Mouse (Mus musculus) bone marrow macrophage, adult 2 months (primary cell): Measurements from ENCODE around the gene Mtmr11.
A peak's percentile ranks its signal among the peaks of the same experiment; 100 is the strongest.
"Not testable (repeated sequence)": the region's sequence is repeated elsewhere in the genome, so short reads cannot be mapped to it uniquely, and the experiment has no call there.

Experiments
- CTCF ChIP-seq: IDR thresholded peaks from 2 replicates; pipeline ENCODE4 v1.5.1; 2012; ENCODE audit warnings: low read depth, mild to moderate bottlenecking, low read length, moderate library complexity
- POLR2A ChIP-seq: IDR thresholded peaks from 2 replicates; pipeline ENCODE4 v1.6.1; 2012; ENCODE audit warnings: mild to moderate bottlenecking, low read depth, low read length, borderline replicate concordance

DNA sequence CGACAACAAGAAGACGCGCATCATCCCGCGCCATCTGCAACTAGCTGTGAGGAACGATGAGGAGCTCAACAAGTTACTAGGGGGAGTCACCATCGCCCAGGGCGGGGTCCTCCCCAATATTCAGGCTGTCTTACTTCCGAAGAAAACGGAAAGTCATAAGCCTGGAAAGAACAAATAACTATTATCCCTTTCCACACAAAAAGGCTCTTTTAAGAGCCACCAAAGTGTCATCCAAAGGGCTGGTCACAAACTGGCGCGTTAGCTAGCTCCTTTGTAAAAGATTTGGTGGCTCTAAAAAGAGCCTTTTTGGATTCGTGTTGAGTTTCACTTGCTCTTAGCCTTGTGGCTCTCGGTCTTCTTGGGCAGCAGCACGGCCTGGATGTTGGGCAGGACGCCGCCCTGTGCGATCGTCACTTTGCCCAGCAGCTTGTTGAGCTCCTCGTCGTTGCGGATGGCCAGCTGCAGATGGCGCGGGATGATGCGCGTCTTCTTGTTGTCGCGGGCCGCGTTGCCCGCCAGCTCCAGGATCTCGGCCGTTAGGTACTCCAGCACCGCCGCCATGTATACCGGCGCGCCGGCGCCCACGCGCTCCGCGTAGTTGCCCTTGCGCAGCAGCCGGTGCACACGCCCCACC lies 58.4 kb downstream of the Mtmr11 start:
- not testable (repeated sequence) for TF ChIP-seq CTCF
- TF ChIP-seq POLR2A: 0 out of 2 replicates have a peak, but pooled peaks have one; percentile 3
